Mouse (Mus musculus) liver, adult 2 months (tissue): Measurements from ENCODE around the gene Arntl. TPM values are rescaled to one million over a fixed set of nuclear protein-coding genes. Genes with fewer than 3 reads are reported as not detected.

Experiments used
- DNase-seq: peaks from one replicate; pipeline ENCODE4 v3.0.0-alpha.2; 2011; ENCODE audit warnings: low read depth, low spot score; ENCODE audit errors: extremely low read depth
- H3K27ac ChIP-seq: fragments of 200-500 bp; replicated peaks from 2 replicates; pipeline ENCODE4 v1.5.1; 2012; ENCODE audit warnings: low read depth, mild to moderate bottlenecking, control low read depth, inconsistent platforms, low read length; ENCODE audit not compliant: insufficient read depth
- H3K27me3 ChIP-seq: fragments of 200-500 bp; 2 replicates; pipeline ENCODE4 v1.6.1; 2012; ENCODE audit warnings: mild to moderate bottlenecking, moderate library complexity, low read length, inconsistent platforms; ENCODE audit not compliant: control insufficient read depth, insufficient read depth
- H3K36me3 ChIP-seq: fragments of 200-500 bp; 2 replicates; pipeline ENCODE4 v1.6.1; 2012; ENCODE audit warnings: low read length, inconsistent platforms; ENCODE audit not compliant: control insufficient read depth, insufficient read depth
- H3K4me1 ChIP-seq: fragments of 200-500 bp; 2 replicates; pipeline ENCODE4 v1.6.1; 2011; ENCODE audit warnings: low read length; ENCODE audit not compliant: control insufficient read depth, insufficient read depth
- H3K4me3 ChIP-seq: fragments of 200-500 bp; 2 replicates; pipeline ENCODE4 v1.5.1; 2011; ENCODE audit warnings: low read depth, mild to moderate bottlenecking, control low read depth, low read length, moderate library complexity; ENCODE audit not compliant: insufficient read depth
- H3K79me2 ChIP-seq: fragments of 200-500 bp; 2 replicates; pipeline ENCODE4 v1.6.1; 2012; ENCODE audit warnings: inconsistent platforms, mild to moderate bottlenecking, low read length, moderate library complexity; ENCODE audit not compliant: control insufficient read depth, insufficient read depth
- H3K9ac ChIP-seq: fragments of 200-500 bp; 2 replicates; pipeline ENCODE4 v1.6.1; 2012; ENCODE audit warnings: low read depth, mild to moderate bottlenecking, control low read depth, inconsistent platforms, low read length
- CTCF ChIP-seq: fragments of 200-500 bp; IDR thresholded peaks from 2 replicates; pipeline ENCODE4 v1.5.1; 2011; ENCODE audit warnings: low read depth, low read length, control low read depth
- POLR2A ChIP-seq: fragments of 200-500 bp; IDR thresholded peaks from 2 replicates; pipeline ENCODE4 v1.6.1; 2011; ENCODE audit warnings: low read length, control low read depth; ENCODE audit not compliant: insufficient read depth; ENCODE audit errors: extremely low read depth
- WGBS: fragments of 180-500 bp; shearing (Covaris S2); methylation state at CpG from one replicate; pipeline ENCODE4 v1.1.7; 2018; 5-methylcytosine and 5-hydroxymethylcytosine counted together
- polyA plus RNA-seq: library from polyadenylated mRNA; depleted of rRNA; stranded (reverse); fragments of >200 nt; gene quantifications from 2 replicates; pipeline ENCODE4 v1.2.3, GENCODE M21; 2012
- total RNA-seq: library from RNA; depleted of rRNA; stranded (reverse); fragments of >200 nt; gene quantifications from 2 replicates; pipeline ENCODE4 v1.2.3, GENCODE M21; 2014

The Arntl gene
- total and polyA plus RNA-seq, 2 experiments: 1.3 to 8.0 TPM

DNA sequence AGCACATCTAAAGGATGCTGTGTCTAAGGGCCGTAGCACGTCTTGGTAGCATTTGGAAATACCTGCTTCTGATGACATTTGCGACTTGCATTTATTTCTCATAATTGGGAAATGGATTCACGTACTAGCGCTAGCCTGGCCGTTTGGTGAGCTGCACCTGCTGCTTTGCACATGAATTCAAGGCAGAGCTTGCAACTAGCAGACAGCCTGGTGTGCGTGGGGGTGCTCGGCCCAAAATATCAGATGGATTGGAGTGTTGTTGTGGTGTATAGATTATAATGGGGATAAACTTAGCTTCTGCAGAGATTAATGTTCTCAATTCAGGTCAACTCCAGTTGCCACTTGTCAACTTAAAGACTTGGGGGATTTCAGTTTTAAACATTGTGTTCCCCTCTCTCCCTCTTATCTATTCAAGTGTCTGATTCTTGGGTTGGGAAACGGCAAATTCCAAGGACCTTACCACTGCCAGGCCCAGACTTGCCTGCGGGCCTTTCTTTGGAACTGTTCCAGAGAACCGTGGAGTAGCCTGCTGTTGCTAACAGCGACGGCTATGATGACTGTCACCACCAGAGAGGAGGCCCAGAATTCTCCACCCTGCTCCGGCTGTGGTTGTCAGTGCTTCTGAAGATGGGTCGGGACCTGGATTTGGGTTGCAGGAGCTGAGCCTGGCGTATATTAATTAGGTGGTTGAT lies 42.0 kb downstream of the Arntl start:
- Histone ChIP-seq H3K9ac (no peak overlapping the region), H3K4me1 (peaks cover 15% of the 10 kb centered on the region), H3K36me3 (no peaks in the 10 kb centered on the region), H3K27me3 (no peaks in the 10 kb centered on the region), H3K4me3 (no peak overlapping the region), H3K27ac (no peak overlapping the region), H3K79me2 (peaks cover 42% of the 10 kb centered on the region; the same call in 1 of the 2 replicates)
- TF ChIP-seq POLR2A (no peak), CTCF (no peak)
- DNase-seq: no peak
- WGBS: 75% methylated on average over 16 of the region's 16 CpGs

DNA sequence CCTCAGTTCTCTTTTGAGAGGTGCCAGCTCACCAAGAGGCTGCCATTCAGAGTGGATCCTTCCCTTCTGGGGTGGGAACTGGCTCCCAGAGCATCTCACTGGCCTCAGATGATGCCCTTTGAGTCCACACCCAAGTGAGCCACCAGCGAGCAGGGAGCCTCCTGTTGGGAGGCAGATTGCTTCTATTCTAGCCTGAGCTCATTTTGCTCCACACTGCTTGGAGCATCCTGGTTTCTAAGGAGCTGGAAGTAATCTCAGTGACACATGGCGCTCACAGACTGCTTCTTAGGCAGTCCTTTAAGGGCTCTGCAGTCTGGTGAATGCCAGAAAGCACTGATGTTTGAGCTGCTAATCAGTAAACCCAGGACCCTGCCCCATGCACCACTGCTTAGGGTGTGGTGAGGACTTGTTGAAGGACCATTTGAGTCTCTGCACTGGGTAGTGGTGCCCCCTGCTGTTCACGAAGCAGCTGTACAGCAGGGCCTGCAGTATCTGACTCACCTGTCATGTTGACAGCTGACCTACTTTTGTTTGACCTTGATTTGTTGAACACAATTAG lies 43.2 kb downstream of the Arntl start:
- H3K4me1 ChIP-seq: peaks cover 15% of the 10 kb centered on the region
- H3K27ac ChIP-seq: no peak overlapping the region
- H3K4me3 ChIP-seq: no peak overlapping the region
- peak; percentile 67 for DNase-seq
- H3K36me3 ChIP-seq: no peaks in the 10 kb centered on the region
- TF ChIP-seq CTCF (peak; percentile 95), POLR2A (no peak)
- H3K9ac ChIP-seq: no peak overlapping the region
- WGBS: 49% methylated on average over 3 of the region's 3 CpGs
- no peaks in the 10 kb centered on the region for H3K27me3 ChIP-seq
- peaks cover 41% of the 10 kb centered on the region; the same call in 1 of the 2 replicates for H3K79me2 ChIP-seq

DNA sequence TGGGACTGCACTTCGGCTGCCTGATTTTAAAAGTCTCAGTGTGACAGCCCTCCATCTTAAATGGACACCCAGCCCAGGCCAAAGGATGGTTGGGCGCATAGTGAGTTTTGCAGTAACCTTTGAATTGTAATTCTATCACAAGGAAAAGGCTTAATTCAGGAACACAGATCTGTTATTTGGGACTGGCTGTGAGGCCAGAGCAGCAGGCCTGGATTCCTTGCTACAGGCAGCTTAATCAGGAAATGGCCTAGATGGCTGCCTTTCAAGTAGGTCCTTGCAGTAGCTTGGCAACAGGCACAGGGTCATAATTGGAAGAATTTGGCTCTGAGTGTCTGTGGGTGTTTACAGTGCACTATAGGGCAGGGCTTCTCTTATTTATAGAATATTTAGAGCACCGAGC lies 43.7 kb downstream of the Arntl start:
- Histone ChIP-seq H3K4me1 (peaks cover 15% of the 10 kb centered on the region), H3K79me2 (peaks cover 37% of the 10 kb centered on the region; the same call in 1 of the 2 replicates), H3K27me3 (no peaks in the 10 kb centered on the region), H3K27ac (no peak overlapping the region), H3K36me3 (no peaks in the 10 kb centered on the region), H3K4me3 (no peak overlapping the region), H3K9ac (no peak overlapping the region)
- 30% methylated on average over 3 of the region's 3 CpGs for WGBS
- DNase-seq: peak; percentile 79
- no peak for TF ChIP-seq POLR2A
- no peak for TF ChIP-seq CTCF

DNA sequence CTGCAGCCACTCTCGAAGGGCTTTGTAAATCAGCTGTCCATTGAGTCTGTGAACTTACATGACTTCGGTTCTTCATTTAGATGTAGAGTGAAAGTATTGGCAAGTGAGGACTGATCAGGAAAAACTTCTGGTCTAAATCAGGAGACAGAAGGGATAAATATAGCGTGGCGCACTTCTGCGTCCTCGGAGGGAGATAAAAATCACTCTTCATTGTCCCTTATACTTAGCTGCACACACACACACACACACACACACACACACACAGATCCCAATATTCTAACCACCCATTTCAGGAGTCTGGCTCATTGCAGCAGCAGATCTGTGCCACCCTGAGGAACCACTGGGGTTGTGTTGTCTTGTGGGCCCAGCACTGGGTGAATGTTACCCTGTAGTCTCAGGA lies 44.3 kb downstream of the Arntl start:
- H3K27ac ChIP-seq: no peak overlapping the region
- no peak for DNase-seq
- H3K4me1 ChIP-seq: peaks cover 17% of the 10 kb centered on the region
- H3K27me3 ChIP-seq: no peaks in the 10 kb centered on the region
- TF ChIP-seq CTCF (no peak), POLR2A (no peak)
- 71% methylated on average over 6 of the region's 6 CpGs for WGBS
- peaks cover 32% of the 10 kb centered on the region; the same call in 1 of the 2 replicates for H3K79me2 ChIP-seq
- H3K9ac ChIP-seq: no peak overlapping the region
- no peak overlapping the region for H3K4me3 ChIP-seq
- H3K36me3 ChIP-seq: no peaks in the 10 kb centered on the region

DNA sequence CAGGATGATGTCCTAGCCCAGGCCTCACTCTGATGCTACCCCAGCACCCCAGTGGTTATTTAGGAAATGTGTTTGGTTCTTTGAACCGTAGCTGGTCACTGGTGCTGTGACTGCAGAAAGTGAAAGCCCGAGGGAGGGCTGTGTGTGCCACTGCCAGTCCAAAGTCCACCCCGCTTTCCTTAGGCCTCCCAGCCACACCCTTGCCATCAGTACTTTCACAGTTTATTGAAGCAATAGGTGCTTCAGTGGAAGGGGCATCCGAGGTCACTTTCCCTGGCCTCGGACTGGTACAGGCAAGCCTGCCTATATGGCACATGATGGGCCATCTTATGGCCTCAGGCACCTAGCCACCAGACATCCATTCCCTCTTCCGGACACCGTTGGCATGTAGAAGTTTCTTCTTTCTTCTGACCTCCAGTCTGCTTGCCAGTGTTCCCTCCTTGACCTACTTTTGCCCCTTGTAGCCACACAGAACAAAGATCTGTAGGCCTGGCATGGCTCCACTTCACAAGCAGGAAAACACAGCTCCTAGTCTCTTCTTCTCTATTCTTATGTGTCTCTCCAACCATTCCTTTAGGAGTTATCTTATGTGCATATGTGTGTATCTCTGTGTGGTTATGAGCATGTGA lies 46.6 kb downstream of the Arntl start:
- no peak for TF ChIP-seq POLR2A
- TF ChIP-seq CTCF: no peak
- Histone ChIP-seq H3K27ac (0 out of 2 replicates have a peak overlapping the region, but pooled peaks have one; percentile 4), H3K9ac (no peak overlapping the region), H3K4me1 (peaks cover 17% of the 10 kb centered on the region), H3K4me3 (no peak overlapping the region), H3K27me3 (no peaks in the 10 kb centered on the region), H3K36me3 (no peaks in the 10 kb centered on the region), H3K79me2 (peaks cover 30% of the 10 kb centered on the region; the same call in 1 of the 2 replicates)
- WGBS: 40% methylated on average over 7 of the region's 7 CpGs
- peak; percentile 68 for DNase-seq
